Mouse (Mus musculus): Measurements from ENCODE around the gene Mlycd.

- TF ChIP-seq CTCF (IDR thresholded peaks at IDR 0.05; ENCODE audit: borderline replicate concordance, control insufficient read depth, extremely low read depth, insufficient read depth, low read length, poor library complexity) = no peak
- TF ChIP-seq POLR2A (IDR thresholded peaks at IDR 0.05; ENCODE audit: control insufficient read depth, extremely low read depth, insufficient read depth, low read length, poor library complexity) = no peak
Observed at GRCm38 (mm10) chr8:119351647-119352046, 43.0 kb upstream of the Mlycd start.

Measured in thymus, adult 2 months (tissue).